Mouse (Mus musculus): ENCODE measurements around the gene Itk. TPM values are rescaled to one million over a fixed set of nuclear protein-coding genes. Genes with fewer than 3 reads are reported as not detected.

The Itk gene
- polyA plus RNA-seq, 1 experiment, result 94.9 TPM

DNA sequence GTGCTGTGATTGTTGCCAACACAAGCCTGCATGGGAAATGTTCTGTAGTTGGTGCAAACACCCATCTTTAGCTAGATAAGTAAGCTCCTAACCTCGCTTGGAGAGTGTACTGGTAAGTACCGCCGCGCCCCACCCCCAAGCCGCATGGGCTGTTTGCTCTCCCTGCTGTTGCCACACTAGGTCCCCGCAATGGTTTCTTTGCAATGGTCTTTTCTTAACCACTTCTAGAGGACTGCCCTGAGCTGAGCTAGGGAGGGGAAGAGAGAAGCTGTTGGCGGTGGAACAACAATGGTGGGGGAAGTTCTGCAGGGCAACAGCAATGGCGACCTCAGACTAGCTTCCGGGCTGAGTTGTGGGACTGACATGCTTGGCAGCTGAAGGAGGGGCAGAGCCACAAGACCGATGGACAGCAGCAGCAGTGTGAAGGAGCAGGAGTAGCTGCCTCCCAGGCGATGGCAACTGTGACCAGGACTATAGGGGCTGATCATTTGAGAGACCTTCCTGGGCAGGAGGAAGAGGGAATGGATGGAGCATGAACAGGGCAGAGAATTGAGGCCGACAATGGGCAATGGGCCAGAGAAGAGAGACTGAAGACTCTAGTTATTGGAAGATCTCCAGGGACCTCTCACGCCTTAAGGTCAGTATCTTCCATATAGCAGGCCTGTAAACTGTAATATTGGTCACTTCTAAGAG, 7.0 kb upstream of the Itk start, which contains the start of gene Fam71b:
Gene Fam71b (plus strand): TSS at position 393 of the 693 bp plus-strand sequence.
- 83% methylated on average over 13 of the region's 13 CpGs for WGBS
- no peaks in the 10 kb centered on the region for H3K4me1 ChIP-seq (ENCODE audit: control insufficient read depth, insufficient read depth, low read length)
- TF ChIP-seq CTCF (IDR thresholded peaks at IDR 0.05; ENCODE audit: insufficient read depth, low read depth, low read length) (no peak), POLR2A (IDR thresholded peaks at IDR 0.05; ENCODE audit: insufficient read depth, low read depth, low read length) (no peak)
- H3K4me3 ChIP-seq (ENCODE audit: insufficient read depth, low read depth, low read length), result no peak within 1 kb of the TSS
- H3K27ac ChIP-seq (ENCODE audit: insufficient read depth, low read depth, low read length), result no peak within 1 kb of the TSS

DNA sequence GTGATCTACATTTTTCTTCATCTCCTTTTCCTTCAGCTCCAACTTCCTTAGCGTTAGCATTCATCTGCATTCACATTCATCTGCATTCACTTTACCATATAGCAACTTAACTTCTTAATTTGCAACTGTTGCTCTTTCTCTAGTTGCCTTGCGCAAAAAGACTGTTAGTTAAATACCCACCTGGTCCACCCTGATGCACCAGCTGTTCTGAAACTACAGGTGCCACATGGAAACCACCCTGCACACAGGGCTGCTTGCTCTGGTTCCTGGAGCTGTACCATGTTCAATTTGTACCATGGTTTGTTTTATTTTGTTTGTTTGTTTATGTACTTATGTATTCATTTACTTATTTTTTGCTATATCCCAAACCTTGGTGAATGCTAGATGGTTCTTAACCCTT, 6.4 kb upstream of the Itk start:
- no peak overlapping the region for H3K4me3 ChIP-seq (ENCODE audit: insufficient read depth, low read depth, low read length)
- WGBS, result 95% methylated on average over 2 of the region's 2 CpGs
- no peak overlapping the region for H3K27ac ChIP-seq (ENCODE audit: insufficient read depth, low read depth, low read length)
- no peaks in the 10 kb centered on the region for H3K4me1 ChIP-seq (ENCODE audit: control insufficient read depth, insufficient read depth, low read length)
- TF ChIP-seq CTCF (IDR thresholded peaks at IDR 0.05; ENCODE audit: insufficient read depth, low read depth, low read length) (no peak), POLR2A (IDR thresholded peaks at IDR 0.05; ENCODE audit: insufficient read depth, low read depth, low read length) (no peak)

DNA sequence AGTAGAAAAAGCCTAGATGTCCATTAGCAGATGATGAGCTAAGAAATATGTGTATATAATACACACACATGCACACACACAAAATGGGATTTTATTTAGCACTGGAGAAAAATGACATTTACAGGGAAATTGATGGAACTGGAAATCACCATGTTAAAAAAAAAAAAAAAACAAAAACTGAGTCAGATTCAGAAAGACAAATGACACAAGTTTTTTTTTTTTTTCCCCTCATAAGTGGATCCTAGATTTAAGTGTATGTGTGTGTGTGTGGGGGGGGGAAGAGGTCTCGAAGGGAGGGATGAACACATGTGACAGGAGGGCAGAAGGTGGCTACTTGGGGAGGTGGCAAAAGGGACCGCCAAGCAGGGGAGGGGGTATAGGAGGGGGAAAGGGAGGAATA, 5.8 kb upstream of the Itk start:
- Histone ChIP-seq H3K4me3 (ENCODE audit: insufficient read depth, low read depth, low read length) (no peak overlapping the region), H3K4me1 (ENCODE audit: control insufficient read depth, insufficient read depth, low read length) (no peaks in the 10 kb centered on the region), H3K27ac (ENCODE audit: insufficient read depth, low read depth, low read length) (no peak overlapping the region)
- 91% methylated on average over 2 of the region's 2 CpGs for WGBS
- no peak for TF ChIP-seq POLR2A (IDR thresholded peaks at IDR 0.05; ENCODE audit: insufficient read depth, low read depth, low read length)
- TF ChIP-seq CTCF (IDR thresholded peaks at IDR 0.05; ENCODE audit: insufficient read depth, low read depth, low read length), result no peak

DNA sequence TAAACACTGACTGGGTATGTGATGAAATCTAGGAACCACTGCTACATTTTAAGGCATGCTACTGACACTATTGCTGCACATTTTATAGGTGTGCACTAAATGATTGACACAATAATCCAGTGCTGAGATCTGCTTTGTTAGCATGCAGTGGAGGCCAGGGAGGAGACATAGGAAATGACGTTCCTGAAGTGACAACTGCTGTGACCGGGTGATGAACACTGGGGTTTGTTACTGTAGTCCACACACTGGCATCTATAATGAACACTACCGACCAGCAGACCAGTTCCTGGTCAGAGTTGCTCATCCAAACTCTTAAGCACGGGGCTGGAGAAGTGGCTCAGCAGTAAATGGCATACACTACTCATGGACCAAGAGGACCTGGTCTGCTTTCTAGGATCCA, 4.1 kb upstream of the Itk start:
- Histone ChIP-seq H3K27ac (ENCODE audit: insufficient read depth, low read depth, low read length) (no peak overlapping the region), H3K4me1 (ENCODE audit: control insufficient read depth, insufficient read depth, low read length) (no peaks in the 10 kb centered on the region), H3K4me3 (ENCODE audit: insufficient read depth, low read depth, low read length) (no peak overlapping the region)
- 81% methylated on average over 4 of the region's 4 CpGs for WGBS
- TF ChIP-seq CTCF (IDR thresholded peaks at IDR 0.05; ENCODE audit: insufficient read depth, low read depth, low read length) (no peak), POLR2A (IDR thresholded peaks at IDR 0.05; ENCODE audit: insufficient read depth, low read depth, low read length) (no peak)

DNA sequence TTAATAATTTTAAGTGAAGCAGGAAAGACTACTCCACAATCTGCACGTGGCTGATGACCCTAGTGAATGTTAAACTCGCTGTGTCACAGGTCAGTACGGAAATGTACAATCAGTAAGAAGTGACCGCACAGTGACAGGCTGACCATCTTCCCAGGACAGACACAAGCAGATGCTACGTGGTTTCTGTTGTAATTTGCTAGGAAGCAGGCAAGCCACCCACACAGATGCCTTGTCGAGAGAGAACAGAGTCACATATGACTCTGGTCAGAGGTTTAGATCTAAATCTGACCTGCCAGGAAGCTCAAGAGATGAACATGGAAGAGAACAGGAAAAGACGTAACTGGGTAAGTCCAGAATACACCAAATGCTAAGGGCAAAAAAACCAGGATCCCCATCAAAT, 3.6 kb upstream of the Itk start:
- Histone ChIP-seq H3K27ac (ENCODE audit: insufficient read depth, low read depth, low read length) (no peak overlapping the region), H3K4me3 (ENCODE audit: insufficient read depth, low read depth, low read length) (no peak overlapping the region), H3K4me1 (ENCODE audit: control insufficient read depth, insufficient read depth, low read length) (no peaks in the 10 kb centered on the region)
- 88% methylated on average over 7 of the region's 7 CpGs for WGBS
- no peak for TF ChIP-seq CTCF (IDR thresholded peaks at IDR 0.05; ENCODE audit: insufficient read depth, low read depth, low read length)
- TF ChIP-seq POLR2A (IDR thresholded peaks at IDR 0.05; ENCODE audit: insufficient read depth, low read depth, low read length), result no peak

DNA sequence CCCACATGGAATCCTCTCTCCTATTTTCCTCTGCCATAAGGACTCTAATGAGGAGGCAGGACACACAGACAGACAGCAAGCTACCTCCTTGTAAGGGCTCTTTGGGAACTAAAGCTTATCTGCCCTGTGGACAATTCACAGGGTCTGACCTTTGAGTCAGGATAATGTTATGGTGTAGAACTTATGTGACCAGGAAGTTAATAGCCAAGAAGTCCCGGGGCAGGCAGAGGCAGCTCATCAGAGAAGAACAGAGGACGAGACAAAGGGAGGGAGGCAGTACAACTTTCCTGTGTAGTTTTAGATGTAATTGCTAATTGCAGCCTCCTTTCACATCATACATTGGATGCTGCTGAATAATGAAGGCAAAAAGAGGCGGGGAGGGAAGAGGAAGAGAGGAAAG, 1.3 kb upstream of the Itk start:
- WGBS, result 12% methylated on average over 3 of the region's 3 CpGs
- no peak for TF ChIP-seq POLR2A (IDR thresholded peaks at IDR 0.05; ENCODE audit: insufficient read depth, low read depth, low read length)
- TF ChIP-seq CTCF (IDR thresholded peaks at IDR 0.05; ENCODE audit: insufficient read depth, low read depth, low read length), result no peak
- H3K27ac ChIP-seq (ENCODE audit: insufficient read depth, low read depth, low read length), result no peak overlapping the region
- no peak overlapping the region for H3K4me3 ChIP-seq (ENCODE audit: insufficient read depth, low read depth, low read length)
- H3K4me1 ChIP-seq (ENCODE audit: control insufficient read depth, insufficient read depth, low read length), result no peaks in the 10 kb centered on the region

DNA sequence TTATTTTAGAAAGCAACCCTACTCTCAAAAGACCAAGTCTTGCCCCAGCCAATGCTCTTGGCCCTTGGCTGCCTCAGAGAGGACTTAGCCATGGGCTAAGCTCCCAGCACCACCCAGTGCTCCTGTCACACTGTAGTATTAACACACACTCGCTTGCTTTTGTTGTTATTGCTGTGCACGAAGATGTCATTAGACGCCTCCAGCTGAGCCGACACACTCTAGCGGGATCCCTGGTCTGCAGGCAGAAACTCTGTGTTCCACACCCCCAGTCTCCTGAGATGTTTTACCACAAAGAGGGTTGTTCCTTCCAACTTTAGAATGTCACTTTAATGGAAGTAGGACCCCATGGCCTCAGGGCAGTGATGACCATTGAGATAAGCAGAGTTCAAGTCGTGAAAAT, 877 bp downstream of the Itk start:
- 52% methylated on average over 6 of the region's 6 CpGs for WGBS
- Histone ChIP-seq H3K27ac (ENCODE audit: insufficient read depth, low read depth, low read length) (no peak overlapping the region), H3K4me3 (ENCODE audit: insufficient read depth, low read depth, low read length) (no peak overlapping the region), H3K4me1 (ENCODE audit: control insufficient read depth, insufficient read depth, low read length) (no peaks in the 10 kb centered on the region)
- TF ChIP-seq POLR2A (IDR thresholded peaks at IDR 0.05; ENCODE audit: insufficient read depth, low read depth, low read length) (no peak), CTCF (IDR thresholded peaks at IDR 0.05; ENCODE audit: insufficient read depth, low read depth, low read length) (no peak)

DNA sequence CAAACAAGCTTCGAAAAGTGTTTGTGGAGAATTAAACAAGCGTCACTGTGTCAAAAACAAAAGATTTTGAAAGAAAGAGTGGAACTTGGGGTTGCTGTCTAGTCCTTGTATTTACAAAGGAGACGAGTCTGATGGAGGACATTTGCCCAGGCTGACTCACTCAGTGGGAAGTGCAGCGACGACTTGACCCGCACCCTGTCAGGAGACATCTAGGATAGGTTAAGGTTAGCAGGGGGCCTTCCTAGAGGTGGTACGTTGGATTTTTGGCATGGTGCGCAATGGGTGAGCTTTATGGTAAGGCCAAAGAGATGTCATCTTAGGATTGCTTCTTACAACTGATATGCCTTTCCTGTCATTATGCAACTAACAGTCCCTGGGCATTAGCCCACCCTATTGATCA, 2.3 kb downstream of the Itk start:
- Histone ChIP-seq H3K4me1 (ENCODE audit: control insufficient read depth, insufficient read depth, low read length) (no peaks in the 10 kb centered on the region), H3K27ac (ENCODE audit: insufficient read depth, low read depth, low read length) (no peak overlapping the region), H3K4me3 (ENCODE audit: insufficient read depth, low read depth, low read length) (no peak overlapping the region)
- TF ChIP-seq CTCF (IDR thresholded peaks at IDR 0.05; ENCODE audit: insufficient read depth, low read depth, low read length) (no peak), POLR2A (IDR thresholded peaks at IDR 0.05; ENCODE audit: insufficient read depth, low read depth, low read length) (no peak)
- 96% methylated on average over 8 of the region's 8 CpGs for WGBS

DNA sequence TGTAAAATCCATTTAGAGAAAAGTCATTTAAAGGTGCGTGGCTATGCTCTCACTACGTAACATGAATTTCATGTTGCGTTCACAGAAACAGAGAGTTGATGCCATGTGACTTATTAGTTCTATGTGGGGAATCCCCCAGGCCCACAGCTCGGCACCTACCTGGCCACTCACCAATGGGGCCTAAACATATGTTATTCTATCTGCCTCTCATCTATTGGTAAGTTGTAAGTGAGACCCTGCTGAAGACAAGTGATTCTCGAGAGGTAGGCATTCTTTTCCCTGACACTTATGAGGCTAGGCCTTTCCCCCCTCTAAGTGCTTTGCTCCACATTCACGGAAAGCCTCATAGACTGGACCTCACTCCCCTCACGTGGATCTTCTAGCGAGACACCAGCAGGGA, 2.8 kb downstream of the Itk start:
- TF ChIP-seq CTCF (IDR thresholded peaks at IDR 0.05; ENCODE audit: insufficient read depth, low read depth, low read length) (no peak), POLR2A (IDR thresholded peaks at IDR 0.05; ENCODE audit: insufficient read depth, low read depth, low read length) (no peak)
- H3K4me1 ChIP-seq (ENCODE audit: control insufficient read depth, insufficient read depth, low read length), result no peaks in the 10 kb centered on the region
- H3K27ac ChIP-seq (ENCODE audit: insufficient read depth, low read depth, low read length), result no peak overlapping the region
- WGBS, result 91% methylated on average over 8 of the region's 8 CpGs
- no peak overlapping the region for H3K4me3 ChIP-seq (ENCODE audit: insufficient read depth, low read depth, low read length)

All from olfactory bulb, adult 2 months (tissue).